Mouse (Mus musculus): ENCODE results near the gene Mycbpap. TPM values are rescaled to one million over a fixed set of nuclear protein-coding genes. Genes with fewer than 3 reads are reported as not detected.

Gene Mycbpap
- polyA plus RNA-seq, 1 experiment from 2014 or later: 2.0 TPM

DNA sequence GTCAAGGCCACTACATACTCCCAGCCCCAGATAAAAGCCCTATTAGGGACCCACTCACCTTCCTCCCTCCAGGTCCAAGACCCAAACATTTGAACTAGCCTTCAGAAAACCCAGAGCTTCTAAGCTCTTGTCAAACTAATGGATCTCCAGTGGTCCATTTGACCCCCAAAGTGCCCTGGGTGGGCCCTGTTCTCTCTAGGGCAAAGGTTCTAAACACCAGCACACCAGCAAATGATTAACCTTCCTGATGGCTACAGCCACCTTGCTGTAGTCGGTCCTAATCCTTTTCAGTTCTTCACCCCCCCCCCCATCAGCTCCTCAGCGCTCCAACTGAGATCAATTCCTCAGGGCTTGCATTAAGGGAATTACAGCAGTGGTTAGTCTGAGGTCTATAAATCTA is 57.4 kb downstream of the Mycbpap start:
- WGBS: 3% methylated on average over 2 of the region's 2 CpGs
- Histone ChIP-seq H3K4me2 (no peak overlapping the region), H3K4me3 (replicated peaks) (no peak overlapping the region), H3K4me1 (peaks cover 47% of the 10 kb centered on the region), H3K36me3 (peaks cover 15% of the 10 kb centered on the region), H3K27me3 (replicated peaks) (no peaks in the 10 kb centered on the region), H3K27ac (replicated peaks) (peak overlapping the region; percentile 63; the same call in 1 of the 2 replicates), H3K9me3 (replicated peaks) (no peaks in the 10 kb centered on the region), H3K9ac (replicated peaks) (no peak overlapping the region)
- no peak for ATAC-seq (ENCODE audit: low FRiP score)

DNA sequence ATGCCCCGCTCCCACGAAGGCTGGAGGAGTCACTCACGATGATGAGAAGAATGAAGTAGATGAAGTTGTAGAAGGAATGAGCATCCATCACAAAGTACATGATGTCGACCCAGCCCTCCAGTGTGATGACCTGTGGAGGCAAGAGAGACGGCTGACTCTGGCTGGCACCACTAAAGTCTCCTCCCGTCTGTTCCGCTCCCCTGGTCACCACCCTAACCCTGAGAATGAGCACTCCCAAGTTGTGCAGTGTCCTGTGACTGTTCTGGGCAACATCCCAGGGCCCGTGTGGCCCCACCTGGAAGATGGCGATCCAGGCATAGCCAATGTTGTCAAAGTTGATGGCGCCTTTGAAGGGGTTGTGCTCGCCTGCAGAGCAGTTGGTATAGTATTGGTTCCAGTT is 59.7 kb downstream of the Mycbpap start:
- WGBS: 93% methylated on average over 11 of the region's 11 CpGs
- no peak for ATAC-seq (ENCODE audit: low FRiP score)
- H3K4me1 ChIP-seq: peaks cover 25% of the 10 kb centered on the region
- H3K4me3 ChIP-seq (replicated peaks): no peak overlapping the region
- H3K9ac ChIP-seq (replicated peaks): no peak overlapping the region
- H3K27ac ChIP-seq (replicated peaks): no peak overlapping the region
- H3K9me3 ChIP-seq (replicated peaks): no peaks in the 10 kb centered on the region
- H3K4me2 ChIP-seq: no peak overlapping the region
- H3K27me3 ChIP-seq (replicated peaks): no peaks in the 10 kb centered on the region
- peaks cover 31% of the 10 kb centered on the region for H3K36me3 ChIP-seq

DNA sequence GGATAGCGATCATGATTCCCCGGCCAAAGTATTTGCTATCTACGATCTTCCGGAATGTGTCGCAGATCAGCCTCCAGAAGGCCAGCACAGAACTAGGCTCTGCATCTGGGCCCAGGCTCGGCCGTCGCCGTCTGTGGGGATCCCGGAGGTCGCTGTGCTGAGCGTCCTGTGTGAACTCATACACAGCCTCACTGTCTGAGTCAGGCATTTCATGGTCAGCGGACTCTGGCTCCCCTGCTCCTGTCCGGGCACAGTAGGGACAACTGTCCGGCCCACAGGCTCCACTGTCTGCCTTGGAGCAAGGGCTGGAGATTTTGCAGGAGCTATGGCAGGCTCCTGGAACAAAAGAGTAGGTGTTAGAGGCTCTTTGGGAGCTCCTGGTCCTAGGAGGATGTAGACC is 64.5 kb downstream of the Mycbpap start:
- Histone ChIP-seq H3K9ac (replicated peaks) (no peak overlapping the region), H3K4me1 (peaks cover 16% of the 10 kb centered on the region), H3K4me2 (no peak overlapping the region), H3K27me3 (replicated peaks) (no peaks in the 10 kb centered on the region), H3K36me3 (peaks cover 33% of the 10 kb centered on the region), H3K27ac (replicated peaks) (no peak overlapping the region), H3K4me3 (replicated peaks) (no peak overlapping the region), H3K9me3 (replicated peaks) (no peaks in the 10 kb centered on the region)
- ATAC-seq (ENCODE audit: low FRiP score): no peak
- 87% methylated on average over 15 of the region's 15 CpGs for WGBS

DNA sequence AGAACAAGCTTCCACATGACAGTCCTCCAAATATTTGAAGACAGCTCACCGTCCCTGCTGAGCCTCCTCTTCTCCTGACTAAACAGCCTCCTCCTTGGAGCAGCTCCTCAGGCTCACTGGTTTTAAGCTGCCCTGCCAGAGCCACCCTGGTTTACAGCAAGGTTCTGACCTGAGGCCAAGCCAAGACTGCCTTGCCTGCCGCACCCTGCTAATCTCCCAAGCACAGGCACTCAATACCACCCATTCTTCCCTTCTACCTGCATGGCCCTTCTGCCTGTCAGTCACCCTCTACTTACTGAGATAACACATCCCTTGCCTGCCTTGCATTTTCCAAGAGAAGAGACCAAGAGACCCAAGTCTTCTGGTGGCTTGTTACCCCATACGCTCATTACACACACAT is 65.2 kb downstream of the Mycbpap start:
- no peak overlapping the region for H3K9ac ChIP-seq (replicated peaks)
- no peak overlapping the region for H3K4me3 ChIP-seq (replicated peaks)
- no peaks in the 10 kb centered on the region for H3K9me3 ChIP-seq (replicated peaks)
- no peak overlapping the region for H3K4me2 ChIP-seq
- 84% methylated on average over 3 of the region's 3 CpGs for WGBS
- H3K4me1 ChIP-seq: peaks cover 16% of the 10 kb centered on the region
- no peak overlapping the region for H3K27ac ChIP-seq (replicated peaks)
- no peak for ATAC-seq (ENCODE audit: low FRiP score)
- peaks cover 27% of the 10 kb centered on the region for H3K36me3 ChIP-seq
- H3K27me3 ChIP-seq (replicated peaks): no peaks in the 10 kb centered on the region

DNA sequence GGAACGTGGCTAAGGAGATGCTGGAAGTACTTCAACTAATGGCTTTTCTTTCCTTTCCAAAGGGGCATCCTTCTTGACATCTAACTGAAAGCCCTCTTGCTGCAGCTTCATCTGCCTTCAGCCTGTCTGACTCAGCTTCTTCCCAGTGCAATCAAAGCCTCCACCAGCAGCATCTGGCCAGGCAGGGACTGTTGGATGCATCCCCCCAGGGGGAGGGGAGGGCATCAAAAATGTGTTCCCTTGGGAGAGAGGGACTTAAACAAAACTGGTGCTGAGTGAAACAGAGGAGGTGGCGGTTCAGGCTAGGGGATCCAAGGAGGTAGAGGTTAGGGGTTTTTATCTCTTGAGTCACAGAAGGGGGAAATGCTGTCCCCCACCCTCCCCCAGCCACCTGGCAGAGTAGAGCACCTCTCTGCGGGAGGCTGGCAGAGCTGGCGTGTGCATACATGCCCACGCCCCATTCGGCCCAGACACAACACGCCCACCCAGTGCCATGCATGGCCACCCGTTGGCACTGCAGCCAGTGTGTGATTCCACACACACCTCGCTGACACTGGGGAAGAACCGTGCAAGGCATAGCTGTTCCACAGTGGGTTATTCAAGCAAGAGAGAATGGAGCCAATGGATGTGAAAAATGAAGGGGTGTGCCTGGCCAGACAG is 66.3 kb downstream of the Mycbpap start:
- Histone ChIP-seq H3K4me2 (no peak overlapping the region), H3K9ac (replicated peaks) (no peak overlapping the region), H3K4me1 (peaks cover 19% of the 10 kb centered on the region), H3K27me3 (replicated peaks) (no peaks in the 10 kb centered on the region), H3K36me3 (peaks cover 27% of the 10 kb centered on the region), H3K4me3 (replicated peaks) (no peak overlapping the region), H3K27ac (replicated peaks) (no peak overlapping the region), H3K9me3 (replicated peaks) (no peaks in the 10 kb centered on the region)
- WGBS: 57% methylated on average over 10 of the region's 10 CpGs
- no peak for ATAC-seq (ENCODE audit: low FRiP score)

DNA sequence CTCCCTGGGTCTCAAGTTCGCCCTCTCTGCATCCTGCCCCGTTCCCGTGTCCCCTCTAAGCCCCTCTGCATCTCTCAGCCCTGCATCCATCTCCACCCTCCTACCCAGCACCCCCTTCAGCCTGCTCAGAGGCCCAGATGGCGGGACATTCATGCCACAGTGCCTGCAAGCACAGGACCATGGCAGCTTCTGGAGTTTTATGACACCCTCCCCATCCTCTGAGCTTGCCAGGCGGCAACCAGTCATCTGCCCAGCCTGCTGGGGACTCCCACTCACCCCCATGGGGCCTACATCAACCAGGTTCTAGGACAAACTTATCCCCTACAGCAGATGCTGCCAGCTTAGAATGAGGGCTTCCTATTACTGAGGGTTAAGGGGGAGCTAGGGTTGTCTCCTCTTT is 66.8 kb downstream of the Mycbpap start:
- Histone ChIP-seq H3K4me2 (no peak overlapping the region), H3K27ac (replicated peaks) (0 out of 2 replicates have a peak overlapping the region, but pooled peaks have one; percentile 41), H3K27me3 (replicated peaks) (no peaks in the 10 kb centered on the region), H3K9ac (replicated peaks) (no peak overlapping the region), H3K4me3 (replicated peaks) (no peak overlapping the region), H3K9me3 (replicated peaks) (no peaks in the 10 kb centered on the region), H3K36me3 (peaks cover 25% of the 10 kb centered on the region), H3K4me1 (peaks cover 24% of the 10 kb centered on the region)
- no peak for ATAC-seq (ENCODE audit: low FRiP score)
- WGBS: 50% methylated on average over 5 of the region's 5 CpGs

Other genes starting within 250 kb of the Mycbpap start
- gene Gm21885, start 239.9 kb downstream of the Mycbpap start, polyA plus RNA-seq (2015; fragmentation: Nextera tagmentation; extraction: Ambion mirVana): not detected in 2 replicates
- gene Luc7l3, start 199.8 kb downstream of the Mycbpap start, polyA plus RNA-seq (2015; fragmentation: Nextera tagmentation; extraction: Ambion mirVana): 124 and 133 TPM in 2 replicates
- gene Ankrd40, start 193.7 kb downstream of the Mycbpap start, polyA plus RNA-seq (2015; fragmentation: Nextera tagmentation; extraction: Ambion mirVana): 12.5 and 17.7 TPM in 2 replicates
- 1.1 and 1.7 TPM in 2 replicates for gene Abcc3, start 128.7 kb downstream of the Mycbpap start, polyA plus RNA-seq (2015; fragmentation: Nextera tagmentation; extraction: Ambion mirVana)
- 12.8 and 14.7 TPM in 2 replicates for gene Cacna1g, start 47.5 kb downstream of the Mycbpap start, polyA plus RNA-seq (2015; fragmentation: Nextera tagmentation; extraction: Ambion mirVana)
- gene Spata20, start 35.6 kb downstream of the Mycbpap start, polyA plus RNA-seq (2015; fragmentation: Nextera tagmentation; extraction: Ambion mirVana): 0.28 and 0.42 TPM in 2 replicates
- 1.1 and 1.5 TPM in 2 replicates for gene Epn3, start 21.8 kb downstream of the Mycbpap start, polyA plus RNA-seq (2015; fragmentation: Nextera tagmentation; extraction: Ambion mirVana)
- gene Rsad1, start 27.5 kb upstream of the Mycbpap start, polyA plus RNA-seq (2015; fragmentation: Nextera tagmentation; extraction: Ambion mirVana): 9.4 and 10.4 TPM in 2 replicates
- 1.2 and 1.8 TPM in 2 replicates for gene Chad, start 43.3 kb upstream of the Mycbpap start, polyA plus RNA-seq (2015; fragmentation: Nextera tagmentation; extraction: Ambion mirVana)
- gene Acsf2, start 80.1 kb upstream of the Mycbpap start, polyA plus RNA-seq (2015; fragmentation: Nextera tagmentation; extraction: Ambion mirVana): 1.1 and 3.2 TPM in 2 replicates
- gene Lrrc59, start 108.0 kb upstream of the Mycbpap start, polyA plus RNA-seq (2015; fragmentation: Nextera tagmentation; extraction: Ambion mirVana): 148 and 163 TPM in 2 replicates
- 146 and 154 TPM in 2 replicates for gene Mrpl27, start 132.0 kb upstream of the Mycbpap start, polyA plus RNA-seq (2015; fragmentation: Nextera tagmentation; extraction: Ambion mirVana)
- gene Eme1, start 132.2 kb upstream of the Mycbpap start, polyA plus RNA-seq (2015; fragmentation: Nextera tagmentation; extraction: Ambion mirVana): 2.3 and 5.3 TPM in 2 replicates
- gene Xylt2, start 155.8 kb upstream of the Mycbpap start, polyA plus RNA-seq (2015; fragmentation: Nextera tagmentation; extraction: Ambion mirVana): 15.4 and 16.8 TPM in 2 replicates
- 0.24 TPM in 1 of 2 replicates, not detected in the other for gene Gm11541, start 182.8 kb upstream of the Mycbpap start, polyA plus RNA-seq (2015; fragmentation: Nextera tagmentation; extraction: Ambion mirVana)
- not detected in 2 replicates for gene Cdc34b, start 220.0 kb upstream of the Mycbpap start, polyA plus RNA-seq (2015; fragmentation: Nextera tagmentation; extraction: Ambion mirVana)